Mouse (Mus musculus) CH12.LX (cell line): ENCODE data around the gene Bdh1. TPM values are rescaled to one million over a fixed set of nuclear protein-coding genes. Genes with fewer than 3 reads are reported as not detected.

Experiments
- DNase-seq: peaks from one replicate; pipeline ENCODE4 v3.0.0-alpha.2; 2013; ENCODE audit errors: extremely low read depth
- H3K27ac ChIP-seq: 2 replicates; pipeline ENCODE4 v1.5.1; 2012; ENCODE audit warnings: low read depth, mild to moderate bottlenecking, control low read depth, moderate library complexity; ENCODE audit not compliant: insufficient read depth
- H3K27me3 ChIP-seq: replicated peaks from 2 replicates; pipeline ENCODE3; 2012; ENCODE audit warnings: inconsistent platforms
- H3K36me3 ChIP-seq, 2 experiments: replicated peaks in 1 of 2; 2 replicates each; pipeline versions ENCODE3 to v1.6.1; 2012; ENCODE audit warnings: inconsistent platforms in 1 of 2, low read length in 1 of 2, mild to moderate bottlenecking in 1 of 2, mixed read lengths in 1 of 2, moderate library complexity in 1 of 2; ENCODE audit not compliant: control insufficient read depth in 1 of 2, insufficient read depth in 1 of 2
- H3K4me1 ChIP-seq, 2 experiments: 2 replicates each; pipeline ENCODE4 v1.6.1; 2012; ENCODE audit warnings: inconsistent platforms in 1 of 2, moderate library complexity in 1 of 2; ENCODE audit not compliant: insufficient read depth in 2 of 2, control insufficient read depth in 1 of 2
- H3K4me2 ChIP-seq: 2 replicates; pipeline ENCODE4 v1.6.1; 2012; ENCODE audit warnings: low read depth, mild to moderate bottlenecking, control low read depth; ENCODE audit not compliant: poor library complexity, insufficient read depth, severe bottlenecking
- H3K4me3 ChIP-seq, 3 experiments: fragments of 150-350 bp in 1 of 3; sonication (generic) in 1 of 3; replicated peaks in 1 of 3; 2 replicates each; pipeline versions ENCODE3 to v1.5.1; 2011 to 2012; ENCODE audit warnings: low read depth in 2 of 3, low read length in 2 of 3, mild to moderate bottlenecking in 2 of 3, moderate library complexity in 2 of 3, control low read depth in 1 of 3, improper control_type of control experiment in 1 of 3, inconsistent platforms in 1 of 3, mixed read lengths in 1 of 3; ENCODE audit not compliant: poor library complexity in 1 of 3
- H3K79me2 ChIP-seq: replicated peaks from 2 replicates; pipeline ENCODE4 v1.6.1; 2012; ENCODE audit warnings: mild to moderate bottlenecking, moderate library complexity; ENCODE audit not compliant: control insufficient read depth, poor library complexity, insufficient read depth, severe bottlenecking; ENCODE audit errors: extremely low read depth
- H3K9ac ChIP-seq: 2 replicates; pipeline ENCODE4 v1.6.1; 2012; ENCODE audit warnings: low read depth, mild to moderate bottlenecking, control low read depth, moderate library complexity; ENCODE audit not compliant: insufficient read depth
- H3K9me3 ChIP-seq: replicated peaks from 2 replicates; pipeline ENCODE3; 2012; ENCODE audit warnings: low read length, inconsistent platforms, mixed read lengths
- CHD2 ChIP-seq: IDR thresholded peaks from 2 replicates; pipeline ENCODE4 v1.6.1; 2011; ENCODE audit warnings: low read length, improper control_type of control experiment
- CTCF ChIP-seq, 2 experiments: IDR thresholded peaks in 1 of 2; conservative IDR thresholded peaks in 1 of 2; 2 replicates each; pipeline ENCODE4 v1.5.1; 2011 to 2012; ENCODE audit warnings: low read depth in 2 of 2, low read length in 2 of 2, improper control_type of control experiment in 1 of 2, inconsistent platforms in 1 of 2, mild to moderate bottlenecking in 1 of 2, moderate library complexity in 1 of 2
- EP300 ChIP-seq: IDR thresholded peaks from 2 replicates; pipeline ENCODE4 v1.6.1; 2011; ENCODE audit warnings: low read length, improper control_type of control experiment
- ETS1 ChIP-seq: conservative IDR thresholded peaks from 2 replicates; pipeline ENCODE4 v1.6.1; 2012; ENCODE audit warnings: low read depth, mild to moderate bottlenecking, inconsistent platforms, low read length, improper control_type of control experiment, moderate library complexity
- HCFC1 ChIP-seq: IDR thresholded peaks from 2 replicates; pipeline ENCODE4 v1.6.1; 2012; ENCODE audit warnings: low read depth, mild to moderate bottlenecking, inconsistent platforms, low read length, improper control_type of control experiment
- JUN ChIP-seq: IDR thresholded peaks from 2 replicates; pipeline ENCODE4 v1.6.1; 2011; ENCODE audit warnings: low read depth, mild to moderate bottlenecking, low read length, improper control_type of control experiment, moderate library complexity; ENCODE audit not compliant: insufficient read depth
- JUND ChIP-seq: conservative IDR thresholded peaks from 2 replicates; pipeline ENCODE4 v1.6.1; 2011; ENCODE audit warnings: low read depth, low read length, improper control_type of control experiment
- MXI1 ChIP-seq: IDR thresholded peaks from 2 replicates; pipeline ENCODE4 v1.6.1; 2011; ENCODE audit warnings: mild to moderate bottlenecking, low read depth, low read length, improper control_type of control experiment
- MYC ChIP-seq: IDR thresholded peaks from 2 replicates; pipeline ENCODE4 v1.6.1; 2011; ENCODE audit warnings: low read depth, mild to moderate bottlenecking, improper control_type of control experiment, low read length
- NRF1 ChIP-seq: IDR thresholded peaks from 2 replicates; pipeline ENCODE4 v1.6.1; 2014; ENCODE audit warnings: low read depth, mild to moderate bottlenecking, inconsistent platforms, low read length, improper control_type of control experiment, moderate library complexity
- POLR2AphosphoS2 ChIP-seq: IDR thresholded peaks from 2 replicates; pipeline ENCODE4 v1.6.1; 2011; ENCODE audit warnings: low read depth, low read length, improper control_type of control experiment
- TCF12 ChIP-seq: IDR thresholded peaks from 2 replicates; pipeline ENCODE4 v1.6.1; 2014; ENCODE audit warnings: low read depth, mild to moderate bottlenecking, inconsistent platforms, low read length, improper control_type of control experiment
- UBTF ChIP-seq: IDR thresholded peaks from 2 replicates; pipeline ENCODE4 v1.6.1; 2012; ENCODE audit warnings: low read depth, mild to moderate bottlenecking, inconsistent platforms, low read length, improper control_type of control experiment, moderate library complexity
- USF1 ChIP-seq: IDR thresholded peaks from 2 replicates; pipeline ENCODE4 v1.6.1; 2014; ENCODE audit warnings: low read depth, mild to moderate bottlenecking, inconsistent platforms, low read length, improper control_type of control experiment
- USF2 ChIP-seq: conservative IDR thresholded peaks from 2 replicates; pipeline ENCODE4 v1.6.1; 2011; ENCODE audit warnings: low read depth, low read length, improper control_type of control experiment
- ZC3H11A ChIP-seq: IDR thresholded peaks from 2 replicates; pipeline ENCODE4 v1.6.1; 2012; ENCODE audit warnings: low read depth, mild to moderate bottlenecking, inconsistent platforms, low read length, improper control_type of control experiment
- ZMIZ1 ChIP-seq: IDR thresholded peaks from 2 replicates; pipeline ENCODE4 v1.6.1; 2012; ENCODE audit warnings: low read depth, mild to moderate bottlenecking, inconsistent platforms, low read length, improper control_type of control experiment
- ZNF384 ChIP-seq: IDR thresholded peaks from 2 replicates; pipeline ENCODE4 v1.6.1; 2012; ENCODE audit warnings: low read depth, low read length, improper control_type of control experiment, inconsistent platforms
- dilution Hi-C: fragments of 300-500 bp; cut with MboI; formaldehyde crosslinking; loops from 2 replicates; pipeline ENCODE4 v1.14.3; 2020; ENCODE audit warnings: low sequenced_read_pairs; ENCODE audit not compliant: extremely low pct_unique_long_range_greater_than_20kb, extremely low pct_ligation_motif_present
- in situ Hi-C: fragments of 300-500 bp; cut with MboI; formaldehyde crosslinking; loops from 3 replicates; pipeline ENCODE4 v1.14.3; 2019; ENCODE audit warnings: low sequenced_read_pairs, low pct_ligation_motif_present, low pct_unique_long_range_greater_than_20kb, mixed read lengths
- polyA plus RNA-seq: library from polyadenylated mRNA; unstranded; fragments of >175 nt; gene quantifications from 2 replicates; pipeline ENCODE4 v1.2.1, GENCODE M21; 2012; ENCODE audit warnings: low read depth; ENCODE audit not compliant: insufficient read length
- total RNA-seq, 2 experiments: library from RNA; depleted of rRNA; stranded (reverse); fragments of 300-350 nt in 1 of 2; fragments of >200 nt in 1 of 2; gene quantifications; 2 replicates each; pipeline ENCODE4 v1.2.3; 2012 to 2014

The Bdh1 gene
- total and polyA plus RNA-seq, 3 experiments, result 37.9 to 110 (median 54.3) TPM

- Histone ChIP-seq H3K4me2 (no peak overlapping the region), H3K27ac (no peak overlapping the region), H3K4me1 (peaks cover 0 to 2% of the 10 kb centered on the region in 2 experiments; a peak in 1 of 4 replicates), H3K4me3 (no peak overlapping the region), H3K9me3 (no peaks in the 10 kb centered on the region), H3K79me2 (no peaks in the 10 kb centered on the region), H3K36me3 (no peaks in the 10 kb centered on the region), H3K27me3 (no peaks in the 10 kb centered on the region), H3K9ac (no peak overlapping the region)
- no peak for TF ChIP-seq ZMIZ1
- TF ChIP-seq USF2, result no peak
- no peak for TF ChIP-seq USF1
- TF ChIP-seq CTCF (conservative IDR thresholded peaks at IDR 0.05 in 1 of 2, IDR thresholded peaks at IDR 0.05 in 1 of 2; ENCODE audit: low read depth in 2 of 2, low read length in 2 of 2), result no peak
- no peak for TF ChIP-seq MYC
- TF ChIP-seq TCF12, result no peak
- TF ChIP-seq ZC3H11A, result no peak
- no peak for TF ChIP-seq CHD2
- TF ChIP-seq ETS1, result no peak
- no peak for TF ChIP-seq HCFC1
- no peak for TF ChIP-seq NRF1
- dilution Hi-C loops (no loop called here), in situ Hi-C loops (loop anchor here (5.0 kb wide), 1 partner anchor 35 kb away; no protein-coding TSS in a partner anchor)
- DNase-seq, result no peak
Observed at GRCm38 (mm10) chr16:31501751-31502365, 79.8 kb downstream of the Bdh1 start.

GRCm38 (mm10) chr16:31506665-31507456, 84.8 kb downstream of the Bdh1 start:
- Histone ChIP-seq H3K27ac (no peak overlapping the region), H3K9me3 (peaks cover 1% of the 10 kb centered on the region), H3K79me2 (no peaks in the 10 kb centered on the region), H3K9ac (no peak overlapping the region), H3K36me3 (peaks cover 0 to 2% of the 10 kb centered on the region in 2 experiments), H3K4me2 (no peak overlapping the region), H3K4me3 (no peak overlapping the region), H3K4me1 (peaks cover 2 to 18% of the 10 kb centered on the region in 2 experiments; a peak in 3 of 4 replicates), H3K27me3 (no peaks in the 10 kb centered on the region)
- no peak for DNase-seq
- TF ChIP-seq UBTF (no peak), ETS1 (no peak), JUND (no peak), EP300 (no peak), POLR2AphosphoS2 (no peak), TCF12 (no peak), ZNF384 (no peak), JUN (no peak), MXI1 (no peak)
- dilution Hi-C loops, result no loop called here
- in situ Hi-C loops, result no loop called here
